Mouse (Mus musculus) E14TG2a.4 (cell line): ENCODE measurements around the gene Hist1h2bg.

Experiments used
- CTCF ChIP-seq: conservative IDR thresholded peaks from 2 replicates; pipeline ENCODE4 v1.5.1; 2014; ENCODE audit warnings: low read length
- NANOG ChIP-seq: IDR thresholded peaks from 2 replicates; pipeline ENCODE4 v1.6.1; 2014; ENCODE audit warnings: borderline replicate concordance, low read length, mixed read lengths
- POU5F1 ChIP-seq: IDR thresholded peaks from 2 replicates; pipeline ENCODE4 v1.6.1; 2014; ENCODE audit warnings: low read length, borderline replicate concordance

GRCm38 (mm10) chr13:23523976-23524375 lies 47.2 kb upstream of the Hist1h2bg start:
- TF ChIP-seq CTCF = no peak
- TF ChIP-seq NANOG = no peak
- TF ChIP-seq POU5F1 = no peak
